Mouse (Mus musculus) forebrain, embryonic 14.5 days (tissue): ENCODE measurements around the gene Lrrc23. TPM values are rescaled to one million over a fixed set of nuclear protein-coding genes. Genes with fewer than 3 reads are reported as not detected.

Source experiments
- ATAC-seq: fragments of 200-750 bp; cut with Nextera tagmentation; 2 replicates; pipeline ENCODE4 v1.8.0; 2017; ENCODE audit warnings: mild to moderate bottlenecking, moderate library complexity
- DNase-seq: peaks from one replicate; pipeline ENCODE4 v3.0.0-alpha.2; 2015; ENCODE audit warnings: low spot score
- H3K27ac ChIP-seq: fragments of 300-500 bp; sonication (generic); 2 replicates; pipeline ENCODE4 v1.5.1; 2014; ENCODE audit warnings: low read depth, mild to moderate bottlenecking, control low read depth, low read length, moderate library complexity
- H3K27me3 ChIP-seq: fragments of 300-500 bp; sonication (generic); replicated peaks from 2 replicates; pipeline ENCODE4 v1.6.1; 2014; ENCODE audit warnings: low read length, control low read depth, mixed read lengths; ENCODE audit not compliant: control insufficient read depth, insufficient read depth
- H3K36me3 ChIP-seq: fragments of 300-500 bp; sonication (generic); 2 replicates; pipeline ENCODE4 v1.6.1; 2014; ENCODE audit warnings: low read length, control low read depth; ENCODE audit not compliant: control insufficient read depth, insufficient read depth
- H3K4me1 ChIP-seq: fragments of 300-500 bp; sonication (generic); 2 replicates; pipeline ENCODE4 v1.6.1; 2014; ENCODE audit warnings: antibody characterized with exemption, low read length, control low read depth; ENCODE audit not compliant: control insufficient read depth, insufficient read depth
- H3K4me2 ChIP-seq: fragments of 300-500 bp; sonication (generic); 2 replicates; pipeline ENCODE4 v1.6.1; 2014; ENCODE audit warnings: mild to moderate bottlenecking, control low read depth, low read length
- H3K4me3 ChIP-seq: fragments of 300-500 bp; sonication (generic); 2 replicates; pipeline ENCODE4 v1.5.1; 2014; ENCODE audit warnings: low read depth, low read length, control low read depth
- H3K9ac ChIP-seq: fragments of 300-500 bp; sonication (generic); 2 replicates; pipeline ENCODE4 v1.6.1; 2014; ENCODE audit warnings: mild to moderate bottlenecking, low read length, control low read depth, moderate library complexity
- H3K9me3 ChIP-seq: fragments of 300-500 bp; sonication (generic); replicated peaks from 2 replicates; pipeline ENCODE4 v1.6.1; 2016; ENCODE audit warnings: low read length, control low read depth, mixed read lengths; ENCODE audit not compliant: control insufficient read depth
- WGBS: fragments of 180-500 bp; shearing (Covaris S2); extraction: QIAGEN DNeasy Blood & Tissue Kit; methylation state at CpG from one replicate; pipeline ENCODE4 v1.1.7; 2014; 5-methylcytosine and 5-hydroxymethylcytosine counted together
- polyA plus RNA-seq: library from polyadenylated mRNA; unstranded; fragments of >200 nt; fragmentation: Nextera tagmentation; extraction: Ambion mirVana; gene quantifications from 2 replicates; pipeline ENCODE4 v1.2.1, GENCODE M21; 2014

Lrrc23 gene
- polyA plus RNA-seq, 1 experiment from 2014 or later = 3.5 TPM

DNA sequence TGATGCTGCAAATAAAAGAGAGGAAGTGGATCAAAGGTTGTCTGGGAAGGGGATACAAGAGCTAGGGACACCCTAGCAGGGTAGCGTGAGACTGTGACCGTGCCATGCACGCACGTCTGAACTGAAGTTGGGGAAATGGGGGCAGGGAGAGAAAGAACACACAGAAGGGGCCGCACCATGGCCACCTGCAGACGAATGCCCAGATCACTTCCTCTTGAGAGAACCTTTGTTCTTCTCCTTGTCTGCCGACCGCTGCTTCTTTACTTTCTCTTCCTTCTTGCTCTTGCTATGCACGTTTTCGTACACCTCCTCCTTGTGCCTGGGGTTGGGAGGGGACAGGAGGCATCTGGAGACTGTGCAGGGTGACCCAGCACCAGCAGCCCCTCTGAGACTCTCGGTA is 58.6 kb downstream of the Lrrc23 start:
- no peak overlapping the region for H3K4me3 ChIP-seq
- H3K27ac ChIP-seq = no peak overlapping the region
- no peak overlapping the region for H3K4me2 ChIP-seq
- H3K4me1 ChIP-seq = no peaks in the 10 kb centered on the region
- H3K9ac ChIP-seq = no peak overlapping the region
- H3K9me3 ChIP-seq = no peaks in the 10 kb centered on the region
- peaks cover 19% of the 10 kb centered on the region for H3K36me3 ChIP-seq
- DNase-seq (no peak), ATAC-seq (no peak)
- H3K27me3 ChIP-seq = no peaks in the 10 kb centered on the region
- 45% methylated on average over 11 of the region's 11 CpGs for WGBS

Other genes starting within 250 kb of the Lrrc23 start
- 0.39 and 0.70 TPM in 2 replicates for gene C1s1, start 237.4 kb downstream of the Lrrc23 start, polyA plus RNA-seq
- not detected in 2 replicates for gene C1rb, start 209.4 kb downstream of the Lrrc23 start, polyA plus RNA-seq
- gene C1s2, start 143.6 kb downstream of the Lrrc23 start, polyA plus RNA-seq = 0.10 TPM in 1 of 2 replicates, not detected in the other
- gene Lpcat3, start 116.7 kb downstream of the Lrrc23 start, polyA plus RNA-seq = 33.4 and 38.7 TPM in 2 replicates
- gene Emg1, start 67.5 kb downstream of the Lrrc23 start, polyA plus RNA-seq = 166 and 186 TPM in 2 replicates
- gene Phb2, start 67.4 kb downstream of the Lrrc23 start, polyA plus RNA-seq = 237 and 245 TPM in 2 replicates
- gene Ptpn6, start 41.0 kb downstream of the Lrrc23 start, polyA plus RNA-seq = 4.7 TPM in 2 replicates
- gene Grcc10, start 38.4 kb downstream of the Lrrc23 start, polyA plus RNA-seq = 722 and 848 TPM in 2 replicates
- gene Gm45234, start 23.7 kb downstream of the Lrrc23 start, polyA plus RNA-seq = not detected in 2 replicates
- 12.2 and 16.6 TPM in 2 replicates for gene Atn1, start 23.2 kb downstream of the Lrrc23 start, polyA plus RNA-seq
- 34.6 and 49.5 TPM in 2 replicates for gene Eno2, start 10.1 kb downstream of the Lrrc23 start, polyA plus RNA-seq
- gene Spsb2, start 28.9 kb upstream of the Lrrc23 start, polyA plus RNA-seq = 4.7 and 5.3 TPM in 2 replicates
- gene Tpi1, start 34.6 kb upstream of the Lrrc23 start, polyA plus RNA-seq = 417 and 461 TPM in 2 replicates
- 154 and 174 TPM in 2 replicates for gene Usp5, start 49.8 kb upstream of the Lrrc23 start, polyA plus RNA-seq
- 107 and 139 TPM in 2 replicates for gene Cdca3, start 49.8 kb upstream of the Lrrc23 start, polyA plus RNA-seq
- gene Gnb3, start 60.5 kb upstream of the Lrrc23 start, polyA plus RNA-seq = 0.54 and 0.89 TPM in 2 replicates
- 6.2 and 10.1 TPM in 2 replicates for gene P3h3, start 78.0 kb upstream of the Lrrc23 start, polyA plus RNA-seq
- gene Gpr162, start 84.3 kb upstream of the Lrrc23 start, polyA plus RNA-seq = 11.0 and 13.0 TPM in 2 replicates
- 0.29 and 0.38 TPM in 2 replicates for gene Cd4, start 108.5 kb upstream of the Lrrc23 start, polyA plus RNA-seq
- gene Lag3, start 132.0 kb upstream of the Lrrc23 start, polyA plus RNA-seq = 1.2 and 2.7 TPM in 2 replicates
- 479 and 481 TPM in 2 replicates for gene Ptms, start 140.4 kb upstream of the Lrrc23 start, polyA plus RNA-seq
- gene Mlf2, start 151.7 kb upstream of the Lrrc23 start, polyA plus RNA-seq = 470 and 520 TPM in 2 replicates
- 96.5 and 105 TPM in 2 replicates for gene Cops7a, start 185.8 kb upstream of the Lrrc23 start, polyA plus RNA-seq
- 22.6 and 28.0 TPM in 2 replicates for gene Pianp, start 217.0 kb upstream of the Lrrc23 start, polyA plus RNA-seq
- 8.4 and 9.8 TPM in 2 replicates for gene Zfp384, start 229.4 kb upstream of the Lrrc23 start, polyA plus RNA-seq